Mouse (Mus musculus) myocyte (in vitro differentiated cells): ENCODE data around the gene Bola2. TPM values are rescaled to one million over a fixed set of nuclear protein-coding genes. Genes with fewer than 3 reads are reported as not detected.

Experiments used
- H3K27me3 ChIP-seq: one replicate; pipeline ENCODE4 v1.6.1; 2011; ENCODE audit not compliant: control insufficient read depth, insufficient read depth, insufficient read length
- H3K36me3 ChIP-seq: one replicate; pipeline ENCODE4 v1.6.1; 2011; ENCODE audit not compliant: control insufficient read depth, insufficient read depth
- H3K4me2 ChIP-seq: one replicate; pipeline ENCODE4 v1.6.1; 2011; ENCODE audit warnings: low read depth, control low read depth
- H3K4me3 ChIP-seq: one replicate; pipeline ENCODE4 v1.5.1; 2011; ENCODE audit warnings: mild to moderate bottlenecking, control low read depth, moderate library complexity
- H3K79me2 ChIP-seq: one replicate; pipeline ENCODE4 v1.6.1; 2011; ENCODE audit not compliant: control insufficient read depth, insufficient read depth
- H3ac ChIP-seq: one replicate; pipeline ENCODE4 v1.6.1; 2011; ENCODE audit not compliant: control insufficient read depth, insufficient read length
- CEBPB ChIP-seq: IDR thresholded peaks from 2 replicates; pipeline ENCODE4 v1.6.1; 2011; ENCODE audit warnings: mild to moderate bottlenecking, moderate library complexity; ENCODE audit not compliant: poor library complexity, insufficient read depth, severe bottlenecking
- E2F4 ChIP-seq: IDR thresholded peaks from one replicate; pipeline ENCODE4 v1.6.1; 2011; ENCODE audit warnings: mild to moderate bottlenecking, control low read depth, moderate library complexity; ENCODE audit not compliant: insufficient read depth
- MAX ChIP-seq: IDR thresholded peaks from one replicate; pipeline ENCODE4 v1.6.1; 2011; ENCODE audit warnings: low read depth, mild to moderate bottlenecking, control low read depth
- MYOD1 ChIP-seq, 3 experiments: IDR thresholded peaks; one replicate each; pipeline ENCODE4 v1.6.1; 2011; ENCODE audit warnings: control low read depth in 2 of 3, low read depth in 2 of 3, mild to moderate bottlenecking in 2 of 3, moderate library complexity in 1 of 3; ENCODE audit not compliant: insufficient read length in 2 of 3, control insufficient read depth in 1 of 3
- MYOG ChIP-seq, 3 experiments: IDR thresholded peaks; one replicate each; pipeline ENCODE4 v1.6.1; 2011; ENCODE audit warnings: control low read depth in 2 of 3, low read depth in 2 of 3, mild to moderate bottlenecking in 2 of 3; ENCODE audit not compliant: insufficient read length in 2 of 3, control insufficient read depth in 1 of 3, insufficient read depth in 1 of 3
- POLR2A ChIP-seq: IDR thresholded peaks from one replicate; pipeline ENCODE4 v1.6.1; 2011; ENCODE audit warnings: low read depth, mild to moderate bottlenecking, control low read depth, moderate library complexity; ENCODE audit not compliant: insufficient read length
- POLR2AphosphoS2 ChIP-seq: IDR thresholded peaks from one replicate; pipeline ENCODE4 v1.6.1; 2011; ENCODE audit warnings: low read depth, control low read depth; ENCODE audit not compliant: insufficient read length
- REST ChIP-seq: IDR thresholded peaks from one replicate; pipeline ENCODE4 v1.6.1; 2011; ENCODE audit warnings: mild to moderate bottlenecking, control low read depth, moderate library complexity; ENCODE audit not compliant: insufficient read depth, insufficient read length
- SRF ChIP-seq: IDR thresholded peaks from one replicate; pipeline ENCODE4 v1.6.1; 2011; ENCODE audit warnings: low read depth; ENCODE audit not compliant: control insufficient read depth, insufficient read length
- TCF12 ChIP-seq: IDR thresholded peaks from one replicate; pipeline ENCODE4 v1.6.1; 2011; ENCODE audit warnings: mild to moderate bottlenecking, control low read depth; ENCODE audit not compliant: poor library complexity, insufficient read depth, severe bottlenecking
- TCF3 ChIP-seq: IDR thresholded peaks from one replicate; pipeline ENCODE4 v1.6.1; 2011; ENCODE audit warnings: low read depth, control low read depth; ENCODE audit not compliant: insufficient read length
- USF1 ChIP-seq: IDR thresholded peaks from one replicate; pipeline ENCODE4 v1.6.1; 2011; ENCODE audit warnings: low read depth, mild to moderate bottlenecking, control low read depth, moderate library complexity
- polyA plus RNA-seq: library from polyadenylated mRNA; unstranded; fragments of >200 nt; fragmentation: generic; extraction: Trizol; gene quantifications from one replicate; pipeline ENCODE4 v1.2.1, GENCODE M21; 2012; ENCODE audit warnings: missing spikeins

The Bola2 gene
- polyA plus RNA-seq, 1 experiment, result 79.7 TPM

- no peak within 1 kb of the TSS for H3K4me2 ChIP-seq
- no peaks in the 10 kb centered on the region for H3K79me2 ChIP-seq
- no peak within 1 kb of the TSS for H3ac ChIP-seq
- peaks cover 5% of the 10 kb centered on the region for H3K36me3 ChIP-seq
- H3K27me3 ChIP-seq, result no peaks in the 10 kb centered on the region
- TF ChIP-seq POLR2AphosphoS2, result no peak
- no peak for TF ChIP-seq POLR2A
- no peak for TF ChIP-seq E2F4
- TF ChIP-seq TCF3, result no peak
- no peak for TF ChIP-seq TCF12
- no peak for TF ChIP-seq SRF
- no peak within 1 kb of the TSS for H3K4me3 ChIP-seq
These were observed 19.0 kb upstream of the Bola2 start, which contains the start of gene Sult1a1 for GRCm38 (mm10) chr7:126676207-126676606. Gene Sult1a1, minus strand, starts transcription at chr7:126676432.

GRCm38 (mm10) chr7:126676631-126677220 is 18.5 kb upstream of the Bola2 start:
- no peak overlapping the region for H3K4me3 ChIP-seq

GRCm38 (mm10) chr7:126678545-126679341 is 16.5 kb upstream of the Bola2 start:
- H3ac ChIP-seq, result no peak overlapping the region
- H3K79me2 ChIP-seq, result no peaks in the 10 kb centered on the region
- TF ChIP-seq MYOD1 (IDR thresholded peaks at IDR 0.05; ENCODE audit: control insufficient read depth in 1 of 3, insufficient read length in 2 of 3, low read depth in 2 of 3) (no peak), TCF12 (no peak), E2F4 (no peak), CEBPB (no peak), USF1 (no peak), MAX (no peak), MYOG (IDR thresholded peaks at IDR 0.05; ENCODE audit: control insufficient read depth in 1 of 3, insufficient read depth in 1 of 3, insufficient read length in 2 of 3, low read depth in 2 of 3) (no peak), POLR2AphosphoS2 (no peak), TCF3 (no peak), SRF (no peak), POLR2A (no peak), REST (no peak)
- no peaks in the 10 kb centered on the region for H3K27me3 ChIP-seq
- H3K36me3 ChIP-seq, result no peaks in the 10 kb centered on the region
- no peak overlapping the region for H3K4me2 ChIP-seq
- H3K4me3 ChIP-seq, result no peak overlapping the region

More at GRCm38 (mm10) chr7:126676631-126677220, 18.5 kb upstream of the Bola2 start:
- Histone ChIP-seq H3K79me2 (no peaks in the 10 kb centered on the region), H3K4me2 (no peak overlapping the region), H3K27me3 (no peaks in the 10 kb centered on the region), H3ac (no peak overlapping the region), H3K36me3 (peaks cover 5% of the 10 kb centered on the region)
- TF ChIP-seq TCF12 (no peak), REST (no peak), TCF3 (no peak), MYOD1 (IDR thresholded peaks at IDR 0.05; ENCODE audit: control insufficient read depth in 1 of 3, insufficient read length in 2 of 3, low read depth in 2 of 3) (no peak), POLR2A (no peak), SRF (no peak), MYOG (IDR thresholded peaks at IDR 0.05; ENCODE audit: control insufficient read depth in 1 of 3, insufficient read depth in 1 of 3, insufficient read length in 2 of 3, low read depth in 2 of 3) (no peak), E2F4 (no peak), CEBPB (no peak), MAX (no peak), POLR2AphosphoS2 (no peak), USF1 (no peak)

- TF ChIP-seq TCF3 (no peak), POLR2AphosphoS2 (no peak), TCF12 (no peak), MYOD1 (IDR thresholded peaks at IDR 0.05; ENCODE audit: control insufficient read depth in 1 of 3, insufficient read length in 2 of 3, low read depth in 2 of 3) (no peak), MAX (no peak), SRF (no peak), MYOG (IDR thresholded peaks at IDR 0.05; ENCODE audit: control insufficient read depth in 1 of 3, insufficient read depth in 1 of 3, insufficient read length in 2 of 3, low read depth in 2 of 3) (no peak), REST (no peak), E2F4 (no peak), CEBPB (no peak), POLR2A (no peak), USF1 (no peak)
- Histone ChIP-seq H3K36me3 (no peaks in the 10 kb centered on the region), H3ac (no peak overlapping the region), H3K27me3 (no peaks in the 10 kb centered on the region), H3K79me2 (no peaks in the 10 kb centered on the region), H3K4me2 (no peak overlapping the region), H3K4me3 (no peak overlapping the region)
These were observed 15.5 kb upstream of the Bola2 start for GRCm38 (mm10) chr7:126679683-126680082.
